Mouse (Mus musculus) central nervous system, embryonic 18 days (tissue): ENCODE data around the gene Tubd1. TPM values are rescaled to one million over a fixed set of nuclear protein-coding genes. Genes with fewer than 3 reads are reported as not detected.

Experiments used
- polyA plus RNA-seq: library from polyadenylated mRNA; depleted of rRNA; stranded (reverse); fragments of >200 nt; gene quantifications from 2 replicates; pipeline ENCODE4 v1.2.3, GENCODE M21; 2012; rRNA removed

Tubd1 gene
- polyA plus RNA-seq: 6.3 and 6.7 TPM in 2 replicates

DNA sequence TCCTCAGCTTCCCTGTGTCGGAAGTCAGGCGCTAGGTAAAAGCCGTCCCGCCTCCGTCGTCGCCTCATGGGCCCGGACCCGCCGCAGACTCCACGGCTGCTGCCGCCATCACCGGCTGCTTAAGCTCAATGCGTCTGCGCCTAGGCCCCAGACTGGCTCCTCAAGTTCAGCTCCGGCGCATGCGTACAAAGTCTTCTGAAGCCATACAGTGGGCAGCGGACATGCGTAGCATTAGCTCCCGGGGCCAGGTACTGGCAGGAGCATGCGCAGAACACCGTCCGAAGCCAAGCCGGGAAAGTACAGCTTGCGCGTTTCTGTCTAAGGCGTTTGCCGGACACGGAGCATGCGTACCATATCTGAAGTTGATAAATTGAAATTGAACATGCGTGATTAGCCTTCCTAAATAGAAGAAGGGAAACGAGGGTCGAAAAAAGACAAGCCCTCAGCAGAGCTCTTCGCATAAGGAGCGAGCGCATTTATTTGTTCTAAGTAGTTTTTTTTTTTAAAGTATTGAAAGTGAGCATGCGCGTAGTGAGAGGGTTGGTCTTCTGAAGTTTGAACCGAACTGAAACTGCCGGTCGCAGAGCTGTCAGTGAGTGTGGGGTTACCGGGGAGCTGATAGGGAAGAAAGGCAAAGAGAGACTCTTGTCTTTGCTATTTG, at the start of gene Tubd1, which contains the start of gene Rps6kb1:
TSS of gene Tubd1 (plus strand) at position 353 of the 661 bp plus-strand sequence.
TSS of gene Rps6kb1 (minus strand) at position 167 of the 661 bp plus-strand sequence.

Other genes with a start within 250 kb of the Tubd1 start
- gene Med13, start 187.4 kb upstream of the Tubd1 start, polyA plus RNA-seq: 21.5 and 22.1 TPM in 2 replicates
- gene Rnft1, start 60.3 kb upstream of the Tubd1 start, polyA plus RNA-seq: 8.7 and 10.5 TPM in 2 replicates
- gene Rps6kb1, start 186 bp upstream of the Tubd1 start, polyA plus RNA-seq: 29.0 and 30.8 TPM in 2 replicates
- gene Vmp1, start 138.8 kb downstream of the Tubd1 start, polyA plus RNA-seq: 62.1 and 69.4 TPM in 2 replicates
- 20.0 and 21.5 TPM in 2 replicates for gene Ptrh2, start 139.0 kb downstream of the Tubd1 start, polyA plus RNA-seq
- 171 and 187 TPM in 2 replicates for gene Cltc, start 212.6 kb downstream of the Tubd1 start, polyA plus RNA-seq